Mouse (Mus musculus) bone marrow, adult 2 months (tissue): ENCODE data around the gene Gpr61.

Experiments used
- CTCF ChIP-seq: fragments of 200-500 bp; IDR thresholded peaks from 2 replicates; pipeline ENCODE4 v1.5.1; 2011; ENCODE audit warnings: low read length, control low read depth; ENCODE audit not compliant: control insufficient read depth, insufficient read depth
- POLR2A ChIP-seq: fragments of 200-500 bp; IDR thresholded peaks from 2 replicates; pipeline ENCODE4 v1.6.1; 2011; ENCODE audit warnings: low read depth, mild to moderate bottlenecking, control low read depth, low read length, borderline replicate concordance; ENCODE audit not compliant: control insufficient read depth

GRCm38 (mm10) chr3:108131216-108131615 lies 23.5 kb downstream of the Gpr61 start:
- TF ChIP-seq CTCF, result no peak
- TF ChIP-seq POLR2A, result no peak
